In the genomic region with DNA sequence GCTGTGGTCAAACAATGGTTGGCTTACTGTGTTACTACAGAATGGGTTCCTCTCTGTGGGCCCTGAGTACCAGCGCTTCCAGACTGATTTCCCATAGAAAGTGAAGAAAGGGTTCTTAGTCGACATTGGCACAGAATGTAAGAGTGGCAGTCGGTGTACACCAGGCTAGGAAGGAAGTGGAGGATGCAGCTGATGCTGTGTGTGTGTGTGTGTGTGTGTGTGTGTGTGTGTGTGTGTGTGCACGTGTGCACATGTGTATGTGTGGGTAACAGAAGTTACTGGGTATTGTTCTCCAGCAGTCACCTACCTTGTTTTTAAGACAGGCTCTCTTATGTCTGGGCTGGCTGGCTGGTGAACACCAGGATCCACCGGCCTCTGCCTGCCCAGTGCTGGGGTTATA, we compare ENCODE assay signal across 26 mouse cellular contexts. TPM values are rescaled to one million over a fixed set of nuclear protein-coding genes. Genes with fewer than 3 reads are reported as not detected.
DNase-seq lines count a peak whose midpoint lies in the region; ATAC-seq and TF ChIP-seq lines count a peak whose summit lies in the region.
"Had no signal": no experiment of that assay in that cellular context is flagged by ENCODE, and none has a peak within 500 bp of the region (broad histone marks: within the 10 kb centered on the region; RNA-seq: fewer than 3 reads in every experiment).

No protein-coding gene starts in this region.

- H3K4me1 ChIP-seq in small intestine, adult 2 months (ENCODE audit: control insufficient read depth, insufficient read depth, insufficient read length, low read length) = peaks cover 68% of the 10 kb centered on the region
- no peaks in the 10 kb centered on the region for H3K4me1 ChIP-seq in hindbrain, embryonic 16.5 days (ENCODE audit: control insufficient read depth, insufficient read depth, low read depth, low read length)
- H3K4me1 ChIP-seq: embryonic facial prominence, embryonic 13.5 days; forebrain, embryonic 12.5 days; forebrain, embryonic 15.5 days had no signal

- H3K36me3 ChIP-seq in small intestine, adult 2 months (ENCODE audit: control insufficient read depth, insufficient read depth, low read length) = no peaks in the 10 kb centered on the region
- H3K36me3 ChIP-seq in hindbrain, embryonic 16.5 days (ENCODE audit: control insufficient read depth, insufficient read depth, low read length) = no peaks in the 10 kb centered on the region
- H3K36me3 ChIP-seq: embryonic facial prominence, embryonic 10.5 days; embryonic facial prominence, embryonic 13.5 days; forebrain, embryonic 12.5 days; forebrain, embryonic 15.5 days; heart, embryonic 10.5 days; heart, embryonic 13.5 days; intestine, embryonic 15.5 days had no signal

- no peak for TF ChIP-seq CTCF in small intestine, adult 2 months (IDR thresholded peaks at IDR 0.05; ENCODE audit: extremely low read depth, insufficient read length, insufficient replicate concordance, low read depth, low read length)

- no peaks in the 10 kb centered on the region for H3K27me3 ChIP-seq in small intestine, adult 2 months (ENCODE audit: control insufficient read depth, insufficient read depth, low read length)
- H3K27me3 ChIP-seq in hindbrain, embryonic 16.5 days (replicated peaks; ENCODE audit: control insufficient read depth, insufficient read depth, low read length) = no peaks in the 10 kb centered on the region
- H3K27me3 ChIP-seq: embryonic facial prominence, embryonic 13.5 days; forebrain, embryonic 12.5 days; forebrain, embryonic 15.5 days; intestine, embryonic 15.5 days had no signal

- H3K4me3 ChIP-seq in small intestine, adult 2 months (ENCODE audit: low read depth, low read length) = no peak overlapping the region
- no peak overlapping the region for H3K4me3 ChIP-seq in hindbrain, embryonic 16.5 days (ENCODE audit: low read length)
- H3K4me3 ChIP-seq: embryonic facial prominence, embryonic 10.5 days; embryonic facial prominence, embryonic 13.5 days; erythroblast, embryonic 14.5 days; forebrain, embryonic 12.5 days; forebrain, embryonic 15.5 days; heart, adult 2 months; heart, embryonic 10.5 days; heart, embryonic 13.5 days; intestine, embryonic 15.5 days had no signal

- no peak for TF ChIP-seq POLR2A in small intestine, adult 2 months (IDR thresholded peaks at IDR 0.05; ENCODE audit: low read depth, low read length)

- H3K27ac ChIP-seq in small intestine, adult 2 months (ENCODE audit: insufficient read depth, low read depth, low read length) = peak overlapping the region; percentile 96
- H3K27ac ChIP-seq in hindbrain, embryonic 16.5 days (ENCODE audit: low read depth, low read length) = no peak overlapping the region
- H3K27ac ChIP-seq: embryonic facial prominence, embryonic 10.5 days; embryonic facial prominence, embryonic 13.5 days; forebrain, embryonic 12.5 days; forebrain, embryonic 15.5 days; heart, adult 2 months; heart, embryonic 10.5 days; heart, embryonic 13.5 days; hindbrain, embryonic 14.5 days; intestine, embryonic 15.5 days had no signal

- DNase-seq in CD4-positive helper T cell, adult 2 months (ENCODE audit: low read depth, low spot score) = peak; percentile 74
- DNase-seq in CD4-positive, CD25-positive, alpha-beta regulatory T cell, adult 2 months (ENCODE audit: low read depth, low spot score) = peak; percentile 66
- no peak for DNase-seq in frontal cortex, postnatal 14 days (ENCODE audit: low spot score in 2 of 2)
- DNase-seq: adrenal gland, postnatal 14 days; cerebellum, adult 11 months; cerebellum, adult 2 months; cerebellum, adult 9-11 months; cerebellum, postnatal 25 days; embryo, embryonic 11 days; gastrocnemius, postnatal 14 days; heart, adult 2 months; heart, postnatal 14 days; heart, postnatal 4 days; kidney, adult 11 months had no signal

- no peak overlapping the region for H3K9ac ChIP-seq in hindbrain, embryonic 16.5 days (ENCODE audit: low read depth, low read length)
- H3K9ac ChIP-seq: embryonic facial prominence, embryonic 13.5 days; forebrain, embryonic 12.5 days; forebrain, embryonic 15.5 days; heart, embryonic 13.5 days; hindbrain, embryonic 14.5 days; intestine, embryonic 15.5 days had no signal

- H3K9me3 ChIP-seq in hindbrain, embryonic 16.5 days (ENCODE audit: control insufficient read depth, low read length) = no peaks in the 10 kb centered on the region
- H3K9me3 ChIP-seq: embryonic facial prominence, embryonic 10.5 days; embryonic facial prominence, embryonic 13.5 days; forebrain, embryonic 12.5 days; forebrain, embryonic 15.5 days; heart, embryonic 10.5 days; heart, embryonic 13.5 days; intestine, embryonic 15.5 days had no signal

- ATAC-seq in granulocyte monocyte progenitor cell, adult 5-6 weeks (replicated peaks; ENCODE audit: poor library complexity, severe bottlenecking) = peak; percentile 28
- no peak for ATAC-seq in hindbrain, embryonic 16.5 days
- ATAC-seq: forebrain, embryonic 15.5 days; intestine, embryonic 15.5 days had no signal

- H3K4me2 ChIP-seq in hindbrain, embryonic 16.5 days (ENCODE audit: low read length) = no peak overlapping the region
- H3K4me2 ChIP-seq: embryonic facial prominence, embryonic 13.5 days; forebrain, embryonic 12.5 days; forebrain, embryonic 15.5 days; heart, embryonic 13.5 days; hindbrain, embryonic 14.5 days; intestine, embryonic 15.5 days had no signal

- 82% methylated on average over 5 of the region's 5 CpGs for WGBS in small intestine, adult 2 months
- 85% methylated on average over 5 of the region's 5 CpGs for WGBS in hindbrain, embryonic 16.5 days

RNA-seq across cellular contexts. Expression of gene Coq2, which starts 32.6 kb away (rescaled TPM):
- 59.5 and 65.8 TPM in 2 replicates for total RNA-seq in granulocyte monocyte progenitor cell, adult 5-6 weeks (2014; fragmentation: Nextera tagmentation)
- 41.8 and 47.5 TPM in 2 replicates for total RNA-seq in granulocyte monocyte progenitor cell, adult 5-6 weeks (2017)
- polyA plus RNA-seq in small intestine, adult 2 months (2012; rRNA removed) = 71.5 and 86.2 TPM in 2 replicates
- 49.6 and 49.8 TPM in 2 replicates for polyA plus RNA-seq in hindbrain, embryonic 16.5 days (2015; fragmentation: Nextera tagmentation; extraction: Ambion mirVana)

Comparison
In these comparisons a context has a peak if more than half of its experiments do, and no peak if none do; other contexts are left out.
1. DNase-seq: peak in CD4-positive helper T cell, adult 2 months (single experiment) and CD4-positive, CD25-positive, alpha-beta regulatory T cell, adult 2 months (single experiment); none in frontal cortex, postnatal 14 days (0 of 2).